Mouse (Mus musculus) E14TG2a.4 (cell line): ENCODE results near the gene Ikzf2.

ENCODE experiments used
- H3K27me3 ChIP-seq: 2 replicates; pipeline ENCODE4 v1.6.1; 2014; ENCODE audit warnings: low read length, control low read depth; ENCODE audit not compliant: insufficient read depth
- H3K36me3 ChIP-seq: 2 replicates; pipeline ENCODE4 v1.6.1; 2014; ENCODE audit warnings: low read length, control low read depth; ENCODE audit not compliant: insufficient read depth
- H3K4me1 ChIP-seq: replicated peaks from 2 replicates; pipeline ENCODE4 v1.6.1; 2014; ENCODE audit warnings: low read depth, low read length, control low read depth
- H3K4me3 ChIP-seq: replicated peaks from 2 replicates; pipeline ENCODE4 v1.5.1; 2014; ENCODE audit warnings: mild to moderate bottlenecking, low read length
- H3K9me3 ChIP-seq: 2 replicates; pipeline ENCODE4 v1.6.1; 2014; ENCODE audit warnings: low read length, control low read depth
- CTCF ChIP-seq: conservative IDR thresholded peaks from 2 replicates; pipeline ENCODE4 v1.5.1; 2014; ENCODE audit warnings: low read length
- NANOG ChIP-seq: IDR thresholded peaks from 2 replicates; pipeline ENCODE4 v1.6.1; 2014; ENCODE audit warnings: borderline replicate concordance, low read length, mixed read lengths
- POU5F1 ChIP-seq: IDR thresholded peaks from 2 replicates; pipeline ENCODE4 v1.6.1; 2014; ENCODE audit warnings: low read length, borderline replicate concordance

Gene Ikzf2

GRCm38 (mm10) chr1:69630508-69630907, 56.5 kb downstream of the Ikzf2 start:
- Histone ChIP-seq H3K4me3 (no peak overlapping the region), H3K27me3 (no peaks in the 10 kb centered on the region), H3K36me3 (no peaks in the 10 kb centered on the region), H3K9me3 (no peaks in the 10 kb centered on the region), H3K4me1 (no peaks in the 10 kb centered on the region)
- no peak for TF ChIP-seq POU5F1
- TF ChIP-seq CTCF = no peak
- TF ChIP-seq NANOG = no peak

- no peak for TF ChIP-seq POU5F1
- no peak for TF ChIP-seq CTCF
- TF ChIP-seq NANOG = no peak
Measured at GRCm38 (mm10) chr1:69629513-69629912, 57.5 kb downstream of the Ikzf2 start.

GRCm38 (mm10) chr1:69612076-69612475, 75.0 kb downstream of the Ikzf2 start:
- H3K36me3 ChIP-seq = no peaks in the 10 kb centered on the region
- no peak overlapping the region for H3K4me3 ChIP-seq
- H3K4me1 ChIP-seq = no peaks in the 10 kb centered on the region
- no peaks in the 10 kb centered on the region for H3K27me3 ChIP-seq
- no peaks in the 10 kb centered on the region for H3K9me3 ChIP-seq
- TF ChIP-seq NANOG = no peak
- no peak for TF ChIP-seq CTCF

More at GRCm38 (mm10) chr1:69629513-69629912, 57.5 kb downstream of the Ikzf2 start:
- H3K27me3 ChIP-seq = no peaks in the 10 kb centered on the region
- H3K4me3 ChIP-seq = no peak overlapping the region
- no peaks in the 10 kb centered on the region for H3K9me3 ChIP-seq
- no peaks in the 10 kb centered on the region for H3K36me3 ChIP-seq
- H3K4me1 ChIP-seq = no peaks in the 10 kb centered on the region

GRCm38 (mm10) chr1:69611204-69611725, 75.8 kb downstream of the Ikzf2 start:
- H3K4me3 ChIP-seq = no peak overlapping the region
- H3K36me3 ChIP-seq = no peaks in the 10 kb centered on the region
- TF ChIP-seq POU5F1 (no peak), NANOG (no peak), CTCF (no peak)
- H3K4me1 ChIP-seq = no peaks in the 10 kb centered on the region
- H3K27me3 ChIP-seq = no peaks in the 10 kb centered on the region
- H3K9me3 ChIP-seq = no peaks in the 10 kb centered on the region

GRCm38 (mm10) chr1:69610791-69611190, 76.3 kb downstream of the Ikzf2 start:
- H3K9me3 ChIP-seq = no peaks in the 10 kb centered on the region
- no peak overlapping the region for H3K4me3 ChIP-seq
- no peaks in the 10 kb centered on the region for H3K4me1 ChIP-seq
- TF ChIP-seq CTCF = no peak
- no peaks in the 10 kb centered on the region for H3K27me3 ChIP-seq
- no peaks in the 10 kb centered on the region for H3K36me3 ChIP-seq

- H3K4me3 ChIP-seq = no peak overlapping the region
- TF ChIP-seq CTCF (no peak), NANOG (no peak), POU5F1 (no peak)
- no peaks in the 10 kb centered on the region for H3K4me1 ChIP-seq
- H3K9me3 ChIP-seq = no peaks in the 10 kb centered on the region
- no peaks in the 10 kb centered on the region for H3K27me3 ChIP-seq
- no peaks in the 10 kb centered on the region for H3K36me3 ChIP-seq
Measured at GRCm38 (mm10) chr1:69608846-69609245, 78.2 kb downstream of the Ikzf2 start.

- H3K9me3 ChIP-seq = no peaks in the 10 kb centered on the region
- no peak overlapping the region for H3K4me3 ChIP-seq
- H3K4me1 ChIP-seq = no peaks in the 10 kb centered on the region
- H3K27me3 ChIP-seq = no peaks in the 10 kb centered on the region
- TF ChIP-seq POU5F1 (no peak), CTCF (no peak), NANOG (no peak)
- no peaks in the 10 kb centered on the region for H3K36me3 ChIP-seq
Measured at GRCm38 (mm10) chr1:69606844-69607243, 80.2 kb downstream of the Ikzf2 start.

GRCm38 (mm10) chr1:69604213-69604612, 82.8 kb downstream of the Ikzf2 start:
- Histone ChIP-seq H3K36me3 (no peaks in the 10 kb centered on the region), H3K9me3 (no peaks in the 10 kb centered on the region), H3K27me3 (no peaks in the 10 kb centered on the region), H3K4me3 (no peak overlapping the region), H3K4me1 (no peaks in the 10 kb centered on the region)
- TF ChIP-seq CTCF = no peak
- TF ChIP-seq NANOG = no peak
- TF ChIP-seq POU5F1 = no peak

GRCm38 (mm10) chr1:69600954-69601353, 86.1 kb downstream of the Ikzf2 start:
- H3K4me3 ChIP-seq = no peak overlapping the region
- H3K36me3 ChIP-seq = no peaks in the 10 kb centered on the region
- no peaks in the 10 kb centered on the region for H3K4me1 ChIP-seq
- no peaks in the 10 kb centered on the region for H3K27me3 ChIP-seq
- no peaks in the 10 kb centered on the region for H3K9me3 ChIP-seq
- no peak for TF ChIP-seq POU5F1
- TF ChIP-seq CTCF = no peak
- no peak for TF ChIP-seq NANOG
